Mouse (Mus musculus) cerebellum, adult 11-12 months (tissue): ENCODE results near the gene Gm4353.

ENCODE experiments used
- DNase-seq: peaks from one replicate; pipeline ENCODE4 v3.0.0; 2022

The Gm4353 gene

GRCm38 (mm10) chr7:116039538-116040466 lies 44.6 kb downstream of the Gm4353 start:
- DNase-seq, result peak; percentile 69

- no peak for DNase-seq
These were observed 45.3 kb downstream of the Gm4353 start, which contains the start of gene 1110004F10Rik for GRCm38 (mm10) chr7:116039196-116039537. 1110004F10Rik (plus strand) TSS chr7:116039397.

GRCm38 (mm10) chr7:116038511-116038910 lies 45.9 kb downstream of the Gm4353 start, which contains the start of gene Sox6:
Sox6 (minus strand) TSS chr7:116038796.
- DNase-seq, result no peak

- no peak for DNase-seq
These were observed 46.4 kb downstream of the Gm4353 start for GRCm38 (mm10) chr7:116038024-116038423.

GRCm38 (mm10) chr7:116036591-116037555 lies 47.6 kb downstream of the Gm4353 start:
- DNase-seq, result no peak

- DNase-seq, result no peak
These were observed 48.9 kb downstream of the Gm4353 start for GRCm38 (mm10) chr7:116035504-116035903.

- DNase-seq, result no peak
These were observed 50.1 kb downstream of the Gm4353 start for GRCm38 (mm10) chr7:116034282-116034758.

- no peak for DNase-seq
These were observed 50.8 kb downstream of the Gm4353 start for GRCm38 (mm10) chr7:116033371-116034241.
